Mouse (Mus musculus) urinary bladder, postnatal 14 days (tissue): ENCODE results near the gene Cacna1e.

Source experiments
- DNase-seq: peaks from one replicate; pipeline ENCODE4 v3.0.0; 2021; ENCODE audit warnings: low spot score

Cacna1e gene

DNA sequence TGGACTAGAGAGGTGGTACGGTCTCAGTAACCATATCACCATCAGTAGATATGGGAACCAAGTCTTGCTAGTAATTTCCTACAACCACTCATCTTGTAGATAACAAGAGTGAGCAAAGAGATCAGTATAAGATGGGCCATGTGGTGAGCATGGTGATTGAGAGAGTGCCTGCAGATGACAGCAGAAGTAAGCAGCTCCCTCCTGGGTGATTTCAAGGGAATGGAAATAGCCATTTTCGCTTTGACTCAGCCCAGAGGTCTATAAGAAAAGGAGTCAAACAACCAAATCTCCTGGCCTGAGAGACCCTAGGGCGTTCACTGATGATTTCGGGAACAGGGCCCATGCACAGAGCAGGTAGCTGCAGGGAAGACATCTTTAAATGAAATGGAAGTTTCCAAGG lies 45.0 kb downstream of the Cacna1e start:
- no peak for DNase-seq

- no peak for DNase-seq
Observed at GRCm38 (mm10) chr1:154836473-154836872, 47.8 kb downstream of the Cacna1e start.

- DNase-seq: no peak
Observed at GRCm38 (mm10) chr1:154832168-154832539, 52.1 kb downstream of the Cacna1e start.

DNA sequence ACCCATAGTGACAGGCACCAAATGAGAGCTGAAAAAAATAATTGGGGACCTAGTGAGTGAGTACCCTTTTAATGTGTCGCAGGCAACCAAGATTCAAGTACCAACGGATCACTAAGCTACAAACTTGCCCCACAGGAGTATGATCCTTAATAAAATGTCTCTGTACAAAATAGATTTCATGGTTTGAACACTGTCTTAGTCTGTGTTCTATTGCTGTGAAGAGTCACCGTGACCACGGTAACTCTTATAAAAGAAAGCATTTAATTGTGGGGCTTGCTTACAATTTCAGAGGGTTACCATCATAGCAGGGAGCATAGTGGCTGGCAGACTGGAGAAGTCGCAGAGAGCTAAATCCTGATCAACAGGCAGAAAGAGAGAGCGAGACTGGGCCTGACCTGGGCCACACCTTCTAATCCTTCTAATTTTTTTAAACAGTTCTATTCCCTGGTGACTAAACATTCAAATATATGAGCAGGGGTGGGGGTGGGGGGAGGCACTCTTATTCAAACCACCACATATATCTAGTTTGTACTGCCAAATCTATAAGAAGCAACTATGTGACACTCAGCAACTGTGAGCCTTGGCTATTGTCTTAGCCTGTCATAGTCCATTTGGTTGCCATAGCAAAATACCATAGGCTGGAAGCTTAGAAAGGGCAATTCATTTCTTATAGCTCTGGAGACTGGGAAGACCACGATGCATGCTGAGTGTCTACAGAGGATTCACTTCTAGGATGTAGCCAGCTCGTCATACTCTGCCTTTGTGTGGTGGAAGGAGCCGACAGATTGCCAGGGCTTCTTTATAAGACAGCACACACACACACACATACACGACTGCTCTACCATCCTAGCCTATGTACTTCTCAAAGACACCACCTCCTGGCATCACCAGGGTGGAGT lies 52.8 kb downstream of the Cacna1e start:
- no peak for DNase-seq

GRCm38 (mm10) chr1:154830051-154830450 lies 54.2 kb downstream of the Cacna1e start:
- no peak for DNase-seq

- DNase-seq: no peak
Observed at GRCm38 (mm10) chr1:154823098-154823497, 61.2 kb downstream of the Cacna1e start.

DNA sequence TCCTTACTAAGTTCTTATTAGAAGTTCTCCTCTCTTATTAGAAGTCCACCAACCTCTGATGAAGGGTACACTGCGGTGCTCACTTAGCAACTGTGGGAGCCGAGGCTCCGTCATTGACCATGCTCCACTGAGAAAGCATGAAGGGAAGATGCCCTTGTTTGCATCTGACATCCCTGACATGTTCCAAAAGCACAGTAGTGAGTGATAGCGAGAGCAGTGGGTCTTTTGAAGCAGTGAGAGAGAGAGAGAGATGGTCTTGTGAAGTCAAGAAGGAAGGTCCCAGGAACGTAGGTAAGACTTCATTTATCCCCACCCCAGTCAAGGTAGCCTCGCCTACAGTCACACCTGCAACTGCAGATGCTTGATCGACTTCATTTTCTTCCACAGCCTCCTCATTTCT lies 63.9 kb downstream of the Cacna1e start:
- DNase-seq: no peak

DNA sequence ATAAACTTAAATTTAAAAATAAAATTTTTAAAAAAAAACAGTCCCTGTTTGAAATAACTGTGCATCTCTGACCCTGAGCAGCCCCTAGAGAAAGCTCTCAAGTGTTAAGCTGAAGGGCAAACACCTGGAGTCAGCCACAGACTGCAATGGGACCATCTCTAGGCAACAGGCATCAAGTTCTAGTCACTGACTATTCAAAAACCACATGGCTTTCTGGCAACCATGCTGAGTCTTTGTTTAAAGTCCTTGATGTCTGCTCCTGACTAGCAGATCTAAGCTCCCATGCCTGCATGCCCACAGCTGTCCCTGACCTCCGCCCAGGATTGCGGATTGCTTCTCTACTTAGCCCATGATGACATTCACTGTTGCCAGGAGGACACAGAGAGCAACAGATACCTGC lies 64.3 kb downstream of the Cacna1e start:
- DNase-seq: no peak

DNA sequence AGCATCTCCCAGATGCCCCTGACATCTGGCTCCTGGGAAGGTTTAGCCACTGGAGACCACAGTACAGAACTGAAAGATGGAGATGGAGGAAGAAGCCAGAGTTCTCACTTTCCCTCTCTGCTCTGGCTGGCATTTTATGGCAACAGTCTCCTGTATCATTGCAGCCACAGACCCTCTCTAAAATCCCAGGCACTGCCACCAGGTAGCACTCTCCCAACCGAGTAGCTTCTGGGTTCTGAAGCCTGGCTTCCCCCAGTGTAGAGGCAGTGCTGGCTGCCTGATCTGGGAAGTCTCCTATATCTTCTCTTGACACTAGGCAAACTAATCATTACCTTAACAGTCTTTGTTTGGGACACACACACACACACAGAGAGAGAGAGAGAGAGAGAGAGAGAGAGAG lies 65.6 kb downstream of the Cacna1e start:
- no peak for DNase-seq

GRCm38 (mm10) chr1:154816836-154817235 lies 67.5 kb downstream of the Cacna1e start:
- no peak for DNase-seq

DNA sequence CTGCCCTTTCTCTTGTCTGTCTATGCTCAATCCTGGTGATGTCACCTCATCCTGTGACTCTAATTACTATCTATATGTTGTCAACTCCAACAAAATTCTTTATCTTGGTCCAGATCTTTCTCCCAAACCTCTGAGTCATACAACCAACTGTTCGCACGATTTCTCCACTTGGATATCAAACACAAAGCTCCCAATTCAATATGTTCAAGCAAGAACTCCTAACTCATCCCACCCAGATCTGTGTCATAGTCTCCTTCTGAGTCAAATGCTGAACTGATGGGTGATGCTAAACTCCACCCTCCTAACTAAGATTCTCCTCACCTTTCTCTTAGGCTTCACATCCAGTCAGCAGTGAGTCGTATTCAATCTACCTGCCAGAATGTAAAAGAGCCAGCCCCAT lies 68.0 kb downstream of the Cacna1e start:
- no peak for DNase-seq

DNA sequence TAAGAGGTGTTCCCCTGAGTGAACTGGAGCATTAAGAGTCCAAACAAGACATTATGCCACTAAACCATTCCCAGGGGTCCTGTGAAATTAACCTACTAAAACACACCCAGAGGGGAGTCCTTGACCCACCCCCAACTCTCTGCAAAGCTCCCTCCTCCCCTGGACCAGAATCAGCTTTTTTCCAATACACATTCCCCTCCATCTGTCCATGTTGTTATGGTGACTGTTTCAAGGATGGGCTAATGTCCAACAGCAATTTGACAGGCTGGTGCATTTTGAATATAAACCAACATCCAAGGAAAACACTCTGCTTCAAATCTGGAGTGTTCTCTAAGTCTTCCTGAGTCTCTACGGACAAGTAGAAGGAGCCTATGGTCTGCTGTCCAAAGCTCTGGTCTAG lies 78.6 kb downstream of the Cacna1e start:
- no peak for DNase-seq

GRCm38 (mm10) chr1:154805038-154805437 lies 79.3 kb downstream of the Cacna1e start:
- DNase-seq: no peak

GRCm38 (mm10) chr1:154802301-154802904 lies 81.9 kb downstream of the Cacna1e start:
- no peak for DNase-seq

- DNase-seq: no peak
Observed at GRCm38 (mm10) chr1:154799257-154799656, 85.0 kb downstream of the Cacna1e start.

GRCm38 (mm10) chr1:154798771-154799170 lies 85.5 kb downstream of the Cacna1e start:
- no peak for DNase-seq

GRCm38 (mm10) chr1:154796685-154797084 lies 87.6 kb downstream of the Cacna1e start:
- DNase-seq: peak; percentile 20

DNA sequence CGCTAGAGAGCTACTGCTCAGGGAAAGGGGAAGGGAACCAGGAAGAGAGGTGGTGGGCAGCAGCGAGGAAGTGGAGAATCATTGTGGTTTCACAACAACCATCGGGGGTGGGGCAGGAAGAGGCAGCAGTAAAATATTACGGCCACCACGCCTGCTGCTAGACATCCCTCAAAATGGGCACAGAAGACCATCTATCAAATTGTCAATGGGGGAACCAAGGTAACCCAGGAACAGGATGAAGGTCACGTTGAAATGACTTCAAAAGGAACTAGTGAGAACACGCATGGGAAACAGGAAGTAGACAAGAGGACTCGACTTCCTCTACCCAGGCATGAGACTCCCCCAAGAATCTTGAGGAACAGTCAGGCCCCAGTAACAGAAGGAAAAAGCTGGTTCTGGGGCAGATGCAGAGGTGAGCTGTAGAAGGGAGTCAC lies 89.8 kb downstream of the Cacna1e start:
- DNase-seq: no peak

DNA sequence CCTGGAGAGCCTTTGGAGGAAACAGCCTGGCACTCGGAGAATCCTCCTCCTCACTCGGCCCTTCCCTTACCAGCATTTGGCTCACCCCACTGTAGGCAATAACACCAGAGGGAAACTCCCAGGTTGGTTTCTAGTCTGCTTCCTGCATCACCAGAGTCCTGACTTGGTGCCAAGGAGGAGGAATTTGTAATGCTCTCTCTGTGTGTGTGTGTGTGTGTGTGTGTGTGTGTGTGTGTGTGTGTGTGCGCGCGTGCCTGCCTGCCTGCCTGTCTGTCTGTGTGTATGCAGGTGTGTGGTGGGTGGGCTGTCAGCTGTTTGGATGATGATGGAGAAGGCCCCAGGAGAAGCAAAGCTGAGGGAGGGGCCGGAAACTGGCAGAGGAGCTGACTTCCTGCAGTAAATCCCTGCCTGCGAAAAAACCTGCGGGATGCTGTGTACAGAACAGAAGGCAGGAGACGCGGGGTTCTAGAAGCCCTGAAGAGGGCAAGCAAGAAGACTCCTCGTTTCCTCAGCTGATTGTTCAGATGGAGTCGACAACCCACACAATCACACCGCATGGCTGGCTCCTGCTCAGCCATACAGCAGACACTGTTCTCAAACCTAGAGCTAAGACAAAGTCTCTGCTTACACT lies 92.6 kb downstream of the Cacna1e start:
- no peak for DNase-seq

- no peak for DNase-seq
Observed at GRCm38 (mm10) chr1:154788491-154788890, 95.8 kb downstream of the Cacna1e start.

GRCm38 (mm10) chr1:154788069-154788468 lies 96.2 kb downstream of the Cacna1e start:
- DNase-seq: peak; percentile 71

DNA sequence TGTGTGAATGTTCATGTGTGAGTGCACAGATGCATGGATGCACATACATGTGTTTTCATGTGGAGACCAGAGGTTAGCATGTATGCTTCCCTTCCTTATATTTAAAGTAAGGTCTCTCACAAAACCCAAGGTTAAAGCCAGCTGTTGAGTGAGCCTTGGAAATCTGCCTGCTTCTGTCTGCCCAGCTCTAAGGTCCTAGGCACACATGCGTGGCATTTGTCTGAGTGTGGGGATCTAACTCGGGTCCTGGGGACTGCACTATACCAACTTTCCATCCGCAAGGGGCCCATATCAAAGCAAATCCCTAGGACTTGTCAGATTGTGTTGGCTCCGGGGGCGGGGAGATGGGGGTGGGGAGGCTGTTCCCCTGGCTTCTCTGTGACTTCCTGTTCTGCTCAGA lies 96.9 kb downstream of the Cacna1e start:
- DNase-seq: no peak

DNA sequence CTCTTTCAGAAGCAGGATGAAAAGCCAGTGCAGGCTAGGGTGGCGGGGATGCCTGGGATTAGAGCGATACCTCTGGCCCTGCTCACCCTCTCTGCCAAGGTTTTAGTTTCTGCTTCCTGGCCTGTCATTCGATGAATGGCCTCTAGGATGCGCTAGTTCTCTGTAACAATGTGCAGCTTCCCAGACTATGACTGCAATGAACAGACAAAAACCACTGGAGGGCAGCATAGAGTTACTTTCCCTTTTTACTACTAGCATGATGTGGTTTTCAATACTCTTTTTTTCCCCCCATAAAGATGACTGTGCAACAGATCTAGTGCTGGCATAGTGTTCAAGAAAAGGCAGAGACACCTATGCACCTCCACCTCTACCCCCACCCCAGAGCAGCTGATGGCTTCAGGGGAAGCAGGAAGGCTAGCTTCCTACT lies 98.0 kb downstream of the Cacna1e start:
- DNase-seq: peak; percentile 76
